ENCODE assay signal across 9 mouse cellular contexts in genomic region chr1:165046056-165046455, GRCm38 (mm10).
DNase-seq lines count a peak whose midpoint lies in the region; ATAC-seq lines count a peak whose summit lies in the region.
"Had no signal": no experiment of that assay in that cellular context is flagged by ENCODE, and none has a peak within 500 bp of the region (broad histone marks: within the 10 kb centered on the region; RNA-seq: fewer than 3 reads in every experiment).

No protein-coding gene starts in this region.

- H3K27ac ChIP-seq in forebrain, embryonic 13.5 days = no peak overlapping the region
- H3K27ac ChIP-seq in forebrain, embryonic 12.5 days = no peak overlapping the region
- H3K27ac ChIP-seq in intestine, embryonic 14.5 days (ENCODE audit: low read depth) = peak overlapping the region; percentile 77; the same call in 1 of the 2 replicates

- no peak overlapping the region for H3K4me3 ChIP-seq in forebrain, embryonic 13.5 days
- no peak overlapping the region for H3K4me3 ChIP-seq in forebrain, embryonic 12.5 days (replicated peaks)
- no peak overlapping the region for H3K4me3 ChIP-seq in intestine, embryonic 14.5 days (ENCODE audit: low read depth, low read length)

- H3K4me1 ChIP-seq in forebrain, embryonic 13.5 days = peaks cover 18% of the 10 kb centered on the region
- H3K4me1 ChIP-seq in forebrain, embryonic 12.5 days = peaks cover 15% of the 10 kb centered on the region
- peaks cover 14% of the 10 kb centered on the region for H3K4me1 ChIP-seq in intestine, embryonic 14.5 days (replicated peaks; ENCODE audit: control insufficient read depth, insufficient read depth, low read length)

- 74% methylated on average over 4 of the region's 4 CpGs for WGBS in forebrain, embryonic 13.5 days
- 78% methylated on average over 4 of the region's 4 CpGs for WGBS in forebrain, embryonic 12.5 days
- WGBS in intestine, embryonic 14.5 days = 48% methylated on average over 4 of the region's 4 CpGs

- 0 out of 2 replicates have a peak overlapping the region, but pooled peaks have one; percentile 0 for H3K9ac ChIP-seq in forebrain, embryonic 13.5 days
- H3K9ac ChIP-seq in forebrain, embryonic 12.5 days = no peak overlapping the region
- H3K9ac ChIP-seq in intestine, embryonic 14.5 days (ENCODE audit: low read length) = no peak overlapping the region

- peak; percentile 90 for DNase-seq in 3T3-L1 (ENCODE audit: low read depth, low spot score)
- peak; percentile 61 for DNase-seq in cerebellum, adult 9-11 months
- DNase-seq in intestine, embryonic 14.5 days (ENCODE audit: low spot score) = peak; percentile 55
- DNase-seq in ovary, postnatal 14 days (ENCODE audit: low spot score) = no peak
- no peak for DNase-seq in embryo, embryonic 9.5 days (ENCODE audit: extremely low spot score)
- no peak for DNase-seq in lung, postnatal 4 days
- DNase-seq: B cell, adult 2 months had no signal

- no peak overlapping the region for H3K4me2 ChIP-seq in forebrain, embryonic 13.5 days
- H3K4me2 ChIP-seq in forebrain, embryonic 12.5 days = no peak overlapping the region
- H3K4me2 ChIP-seq in intestine, embryonic 14.5 days (ENCODE audit: low read length) = 0 out of 2 replicates have a peak overlapping the region, but pooled peaks have one; percentile 13

- ATAC-seq in forebrain, embryonic 13.5 days = no peak
- ATAC-seq in forebrain, embryonic 12.5 days (ENCODE audit: low FRiP score) = no peak
- 0 out of 2 replicates have a peak, but pooled peaks have one; percentile 18 for ATAC-seq in intestine, embryonic 14.5 days (replicated peaks; ENCODE audit: low FRiP score, low TSS enrichment, low read depth)

- no peaks in the 10 kb centered on the region for H3K27me3 ChIP-seq in forebrain, embryonic 13.5 days
- H3K27me3 ChIP-seq in forebrain, embryonic 12.5 days = no peaks in the 10 kb centered on the region
- no peaks in the 10 kb centered on the region for H3K27me3 ChIP-seq in intestine, embryonic 14.5 days (replicated peaks; ENCODE audit: control insufficient read depth, insufficient read depth, low read length)

- no peaks in the 10 kb centered on the region for H3K36me3 ChIP-seq in forebrain, embryonic 13.5 days (ENCODE audit: poor library complexity, severe bottlenecking)
- H3K36me3 ChIP-seq in forebrain, embryonic 12.5 days (replicated peaks) = no peaks in the 10 kb centered on the region
- no peaks in the 10 kb centered on the region for H3K36me3 ChIP-seq in intestine, embryonic 14.5 days (ENCODE audit: control insufficient read depth, insufficient read depth, low read length)

- no peaks in the 10 kb centered on the region for H3K9me3 ChIP-seq in forebrain, embryonic 13.5 days (replicated peaks)
- H3K9me3 ChIP-seq in forebrain, embryonic 12.5 days = no peaks in the 10 kb centered on the region
- H3K9me3 ChIP-seq in intestine, embryonic 14.5 days (ENCODE audit: control insufficient read depth, low read length) = no peaks in the 10 kb centered on the region

Comparison
In these comparisons a context has a peak if more than half of its experiments do, and no peak if none do; other contexts are left out.
1. DNase-seq: peak in 3T3-L1 (single experiment), cerebellum, adult 9-11 months (single experiment) and intestine, embryonic 14.5 days (single experiment); none in ovary, postnatal 14 days (single experiment), embryo, embryonic 9.5 days (single experiment) and lung, postnatal 4 days (0 of 2).